Mouse (Mus musculus): ENCODE measurements around the gene 2900011O08Rik.

DNA sequence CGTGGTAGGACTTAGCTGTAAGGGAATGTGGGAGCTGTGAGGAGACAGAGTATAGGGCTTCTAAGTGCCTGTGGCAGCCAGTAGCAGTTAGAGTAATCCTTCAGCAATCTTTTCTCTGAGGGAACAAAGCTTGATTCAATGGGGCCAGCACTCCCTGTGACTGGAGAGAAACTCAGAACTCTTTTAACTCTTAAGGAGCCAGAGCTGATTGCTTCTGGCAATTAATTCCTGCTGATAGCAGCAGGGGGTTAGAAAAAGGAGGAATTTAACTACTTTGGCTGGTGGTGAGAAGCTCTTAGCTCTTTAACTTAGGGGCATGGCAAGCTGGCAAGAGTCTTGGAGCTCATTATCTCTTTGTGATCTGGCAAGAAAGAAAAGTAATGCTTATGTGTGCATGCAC, 72.1 kb downstream of the 2900011O08Rik start:
- TF ChIP-seq CTCF (IDR thresholded peaks at IDR 0.05; ENCODE audit: control insufficient read depth, insufficient read depth, low read length) (no peak), POLR2A (IDR thresholded peaks at IDR 0.05; ENCODE audit: borderline replicate concordance, control insufficient read depth, low read depth, low read length) (no peak)
